Mouse (Mus musculus) megakaryocyte, embryonic 14.5 days (primary cell): ENCODE results near the gene Opcml.

ENCODE experiments used
- FLI1 ChIP-seq: IDR thresholded peaks from 2 replicates; pipeline ENCODE4 v1.6.1; 2012; ENCODE audit warnings: low read length, inconsistent platforms, mixed read lengths
- GATA1 ChIP-seq: IDR thresholded peaks from 3 replicates; pipeline ENCODE4 v1.6.1; 2012; ENCODE audit warnings: mixed read lengths, low read length, inconsistent platforms, borderline replicate concordance

DNA sequence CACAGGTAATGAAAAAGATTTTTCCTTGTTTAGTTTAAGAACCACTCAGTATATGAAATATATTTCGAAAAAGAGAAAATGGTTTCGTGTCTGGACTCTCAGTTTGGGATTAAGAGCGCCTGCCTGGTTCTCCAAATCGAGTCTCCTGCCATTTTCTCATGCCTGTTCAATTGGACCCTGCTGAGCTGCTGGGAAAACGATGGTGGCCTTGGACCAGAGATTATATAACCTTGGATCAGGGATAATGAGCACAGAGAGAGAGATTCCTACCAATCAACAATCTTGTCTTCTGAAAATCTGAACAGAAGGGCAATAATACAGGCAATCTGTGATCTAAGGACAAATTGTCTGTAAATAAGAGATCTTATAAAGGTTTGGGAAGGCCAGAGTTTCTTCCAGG, 962.3 kb downstream of the Opcml start:
- TF ChIP-seq GATA1 (no peak), FLI1 (no peak)
